Mouse (Mus musculus): ENCODE measurements around the gene Gm49398.

- TF ChIP-seq EP300 (IDR thresholded peaks at IDR 0.05; ENCODE audit: insufficient read depth, low read depth, low read length) (no peak), CTCF (IDR thresholded peaks at IDR 0.05) (no peak)
Measured at GRCm38 (mm10) chr13:61203310-61203709, 85.3 kb downstream of the Gm49398 start, which contains the start of gene Cts6.
